In the genomic region with DNA sequence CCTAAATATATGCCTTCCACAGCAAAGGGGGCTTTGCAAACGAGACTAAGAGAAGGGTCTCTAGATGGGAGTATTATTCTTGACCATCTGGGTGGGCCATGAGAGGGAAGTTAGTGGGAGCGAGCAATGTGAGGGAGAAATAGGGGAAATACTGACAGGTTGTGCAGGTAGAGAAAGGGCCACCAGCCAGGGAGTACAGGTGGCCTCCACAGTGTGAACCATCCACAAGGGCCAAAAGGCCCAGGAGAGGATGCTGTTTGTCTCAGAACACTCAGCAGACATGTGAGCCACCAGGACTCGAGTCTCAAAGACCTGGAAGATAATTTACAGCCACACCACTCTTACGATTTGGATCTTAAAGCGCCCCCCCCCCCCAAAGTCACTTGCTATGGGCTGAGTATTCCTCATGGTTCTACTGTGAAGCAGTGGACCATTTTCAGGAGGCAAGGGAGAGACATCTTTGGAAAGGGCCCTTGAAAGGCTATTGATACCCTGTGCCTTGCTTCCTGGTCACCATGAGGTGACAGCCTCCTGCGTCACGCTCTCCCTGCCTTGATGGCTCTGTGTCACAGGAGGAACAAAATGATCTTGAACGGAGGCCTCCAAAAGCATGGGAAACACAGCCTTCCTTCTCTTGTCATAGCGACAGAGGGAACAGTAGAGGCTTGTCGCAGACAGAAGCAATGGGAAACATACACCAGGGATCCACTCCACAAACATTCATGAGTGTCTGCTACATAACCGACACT, we compare ENCODE assay signal across 23 mouse cellular contexts. TPM values are rescaled to one million over a fixed set of nuclear protein-coding genes. Genes with fewer than 3 reads are reported as not detected.
A peak's percentile ranks its signal among the peaks of the same experiment; 100 is the strongest.
DNase-seq lines count a peak whose midpoint lies in the region; ATAC-seq and TF ChIP-seq lines count a peak whose summit lies in the region.
"Had no signal": no experiment of that assay in that cellular context is flagged by ENCODE, and none has a peak within 500 bp of the region (broad histone marks: within the 10 kb centered on the region; RNA-seq: fewer than 3 reads in every experiment).

No protein-coding gene starts in this region.

- TF ChIP-seq CTCF in hindbrain, postnatal 0 days (IDR thresholded peaks at IDR 0.05; ENCODE audit: low read depth): no peak
- TF ChIP-seq CTCF in cerebellum, adult 2 months (IDR thresholded peaks at IDR 0.05; ENCODE audit: borderline replicate concordance, insufficient read depth, low read depth, low read length): no peak; the same call in 1 of the 2 replicates

- 0 out of 2 replicates have a peak overlapping the region, but pooled peaks have one; percentile 80 for H3K27ac ChIP-seq in hindbrain, postnatal 0 days
- no peak overlapping the region for H3K27ac ChIP-seq in hindbrain, embryonic 14.5 days
- H3K27ac ChIP-seq in cerebellum, adult 2 months (ENCODE audit: insufficient read depth, low read length): peak overlapping the region; percentile 99
- H3K27ac ChIP-seq in midbrain, embryonic 15.5 days: no peak overlapping the region
- H3K27ac ChIP-seq: heart, embryonic 13.5 days; hindbrain, embryonic 13.5 days had no signal

- H3K4me3 ChIP-seq in hindbrain, postnatal 0 days (ENCODE audit: low read length): no peak overlapping the region
- no peak overlapping the region for H3K4me3 ChIP-seq in hindbrain, embryonic 14.5 days (replicated peaks; ENCODE audit: low read length)
- no peak overlapping the region for H3K4me3 ChIP-seq in cerebellum, adult 2 months (replicated peaks; ENCODE audit: insufficient read depth, low read depth, low read length)
- no peak overlapping the region for H3K4me3 ChIP-seq in midbrain, embryonic 15.5 days
- H3K4me3 ChIP-seq: embryonic facial prominence, embryonic 13.5 days; heart, embryonic 13.5 days; hindbrain, embryonic 13.5 days had no signal

- no peaks in the 10 kb centered on the region for H3K27me3 ChIP-seq in hindbrain, postnatal 0 days (ENCODE audit: insufficient read depth, low read length)
- H3K27me3 ChIP-seq in hindbrain, embryonic 14.5 days (ENCODE audit: control insufficient read depth, insufficient read depth, low read length): no peaks in the 10 kb centered on the region
- H3K27me3 ChIP-seq in cerebellum, adult 2 months (ENCODE audit: control insufficient read depth, insufficient read depth, low read length): no peaks in the 10 kb centered on the region
- no peaks in the 10 kb centered on the region for H3K27me3 ChIP-seq in midbrain, embryonic 15.5 days (replicated peaks)
- H3K27me3 ChIP-seq: CH12.LX; embryonic facial prominence, embryonic 13.5 days; heart, embryonic 13.5 days; hindbrain, embryonic 13.5 days; Patski had no signal

- ATAC-seq in hindbrain, postnatal 0 days: no peak
- ATAC-seq in hindbrain, embryonic 14.5 days (ENCODE audit: low FRiP score): no peak
- no peak for ATAC-seq in megakaryocyte, adult 5-6 weeks (ENCODE audit: poor library complexity, severe bottlenecking)
- ATAC-seq in midbrain, embryonic 15.5 days (replicated peaks): no peak
- ATAC-seq: activated CD4-positive, CD25-positive, alpha-beta regulatory T cell, adult 4 months; forebrain, embryonic 14.5 days; intestine, embryonic 16.5 days; Patski had no signal

- peaks cover 19% of the 10 kb centered on the region for H3K36me3 ChIP-seq in hindbrain, postnatal 0 days (ENCODE audit: insufficient read depth, low read length)
- peaks cover 47% of the 10 kb centered on the region for H3K36me3 ChIP-seq in hindbrain, embryonic 14.5 days (replicated peaks; ENCODE audit: control insufficient read depth, insufficient read depth)
- peaks cover 9% of the 10 kb centered on the region; the same call in 1 of the 2 replicates for H3K36me3 ChIP-seq in midbrain, embryonic 15.5 days (replicated peaks)

- WGBS in hindbrain, postnatal 0 days: 83% methylated on average over 11 of the region's 11 CpGs
- WGBS in hindbrain, embryonic 14.5 days: 88% methylated on average over 11 of the region's 11 CpGs
- whole genome bisulfite sequencing in cerebellum, adult 2 months: 11% methylated on average over 11 of the region's 11 CpGs
- WGBS in midbrain, embryonic 15.5 days: 89% methylated on average over 11 of the region's 11 CpGs

- H3K9me3 ChIP-seq in hindbrain, postnatal 0 days (ENCODE audit: low read length): no peaks in the 10 kb centered on the region
- no peaks in the 10 kb centered on the region for H3K9me3 ChIP-seq in hindbrain, embryonic 14.5 days (ENCODE audit: control insufficient read depth, low read length)
- H3K9me3 ChIP-seq in midbrain, embryonic 15.5 days: no peaks in the 10 kb centered on the region
- H3K9me3 ChIP-seq: embryonic facial prominence, embryonic 13.5 days; heart, embryonic 13.5 days; hindbrain, embryonic 13.5 days had no signal

- peaks cover 28% of the 10 kb centered on the region for H3K4me1 ChIP-seq in hindbrain, postnatal 0 days (ENCODE audit: insufficient read depth, low read length)
- peaks cover 38% of the 10 kb centered on the region for H3K4me1 ChIP-seq in hindbrain, embryonic 14.5 days (replicated peaks; ENCODE audit: control insufficient read depth, insufficient read depth, low read length)
- peaks cover 82% of the 10 kb centered on the region for H3K4me1 ChIP-seq in cerebellum, adult 2 months (ENCODE audit: control insufficient read depth, insufficient read depth, low read length)
- H3K4me1 ChIP-seq in midbrain, embryonic 15.5 days: peaks cover 52% of the 10 kb centered on the region

- no peak overlapping the region for H3K4me2 ChIP-seq in hindbrain, postnatal 0 days (ENCODE audit: low read depth, low read length)
- H3K4me2 ChIP-seq in hindbrain, embryonic 14.5 days (replicated peaks): no peak overlapping the region
- no peak overlapping the region for H3K4me2 ChIP-seq in midbrain, embryonic 15.5 days
- H3K4me2 ChIP-seq: embryonic facial prominence, embryonic 13.5 days; heart, embryonic 13.5 days; hindbrain, embryonic 13.5 days had no signal

- intact Hi-C loops in heart, postnatal 36 days (cut with DNase I): no loop called here

- DNase-seq in hindbrain, postnatal 0 days (ENCODE audit: low spot score): no peak
- no peak for DNase-seq in hindbrain, embryonic 14.5 days (ENCODE audit: low spot score)
- DNase-seq in cerebellum, adult 11 months: peak; percentile 75
- peak; percentile 83 to 89 for DNase-seq in cerebellum, adult 2 months
- peak; percentile 69 to 80 for DNase-seq in cerebellum, postnatal 14 days
- no peak for DNase-seq in heart, postnatal 36 days
- DNase-seq: adrenal gland, postnatal 14 days; gastrocnemius, postnatal 36 days; kidney, adult 9 months had no signal

- H3K9ac ChIP-seq in hindbrain, postnatal 0 days (replicated peaks; ENCODE audit: low read length): no peak overlapping the region
- no peak overlapping the region for H3K9ac ChIP-seq in hindbrain, embryonic 14.5 days
- no peak overlapping the region for H3K9ac ChIP-seq in midbrain, embryonic 15.5 days
- H3K9ac ChIP-seq: embryonic facial prominence, embryonic 13.5 days; hindbrain, embryonic 13.5 days had no signal

- TF ChIP-seq POLR2A in cerebellum, adult 2 months (IDR thresholded peaks at IDR 0.05; ENCODE audit: borderline replicate concordance, insufficient read depth, low read length): no peak

RNA-seq across cellular contexts. Expression of gene Soga1, which starts 18.3 kb away (rescaled TPM):
- 120 and 151 TPM in 2 replicates for total RNA-seq in hindbrain, postnatal 0 days (2014; rRNA removed)
- polyA plus RNA-seq in hindbrain, postnatal 0 days (2015; fragmentation: Nextera tagmentation; extraction: Ambion mirVana): 3.5 and 3.6 TPM in 2 replicates
- polyA plus RNA-seq in hindbrain, embryonic 14.5 days (2014; fragmentation: Nextera tagmentation; extraction: Ambion mirVana): 9.5 and 9.7 TPM in 2 replicates
- polyA plus RNA-seq in cerebellum, adult 2 months (2012; rRNA removed): 38.3 and 50.1 TPM in 2 replicates
- 1.1 and 1.3 TPM in 2 replicates for total RNA-seq in megakaryocyte, adult 5-6 weeks (2015)
- 1.6 and 1.7 TPM in 2 replicates for total RNA-seq in megakaryocyte, adult 5-6 weeks (2017)
- 10 to 100 TPM; 11.5 to 13.4 TPM for total RNA-seq in heart, postnatal 36 days (2021)
- 6.8 and 7.1 TPM in 2 replicates for polyA plus RNA-seq in midbrain, embryonic 15.5 days (2015; fragmentation: Nextera tagmentation; extraction: Ambion mirVana)

RNA-seq across cellular contexts. Expression of gene Tldc2, which starts 26.1 kb away (rescaled TPM):
- not detected in 2 replicates for total RNA-seq in hindbrain, postnatal 0 days (2014; rRNA removed)
- polyA plus RNA-seq in hindbrain, postnatal 0 days (2015; fragmentation: Nextera tagmentation; extraction: Ambion mirVana): 0.43 TPM in 1 of 2 replicates, not detected in the other
- not detected in 2 replicates for polyA plus RNA-seq in hindbrain, embryonic 14.5 days (2014; fragmentation: Nextera tagmentation; extraction: Ambion mirVana)
- polyA plus RNA-seq in cerebellum, adult 2 months (2012; rRNA removed): 6.0 and 7.1 TPM in 2 replicates
- not detected in 2 replicates for total RNA-seq in megakaryocyte, adult 5-6 weeks (2015)
- total RNA-seq in megakaryocyte, adult 5-6 weeks (2017): not detected in 2 replicates
- total RNA-seq in heart, postnatal 36 days (2021): not detected
- not detected in 2 replicates for polyA plus RNA-seq in midbrain, embryonic 15.5 days (2015; fragmentation: Nextera tagmentation; extraction: Ambion mirVana)
- total RNA-seq: adrenal gland, adult 18-20 months; adrenal gland, postnatal 14 days; CH12.LX; gastrocnemius, adult 8-10 months; gastrocnemius, postnatal 36 days; hematopoietic stem cell, adult 5-6 weeks had no signal
- polyA plus RNA-seq: activated CD4-positive, CD25-positive, alpha-beta regulatory T cell, adult 4 months; embryonic facial prominence, embryonic 13.5 days; forebrain, embryonic 14.5 days; heart, embryonic 13.5 days; heart, postnatal 0 days; hindbrain, embryonic 13.5 days; intestine, embryonic 16.5 days had no signal

RNA-seq across cellular contexts. Expression of gene Dsn1, which starts 53.8 kb away (rescaled TPM):
- total RNA-seq in hindbrain, postnatal 0 days (2014; rRNA removed): 6.3 and 9.5 TPM in 2 replicates
- 11.9 and 12.7 TPM in 2 replicates for polyA plus RNA-seq in hindbrain, postnatal 0 days (2015; fragmentation: Nextera tagmentation; extraction: Ambion mirVana)
- 11.3 and 11.9 TPM in 2 replicates for polyA plus RNA-seq in hindbrain, embryonic 14.5 days (2014; fragmentation: Nextera tagmentation; extraction: Ambion mirVana)
- polyA plus RNA-seq in cerebellum, adult 2 months (2012; rRNA removed): 4.6 and 4.8 TPM in 2 replicates
- total RNA-seq in megakaryocyte, adult 5-6 weeks (2015): 13.3 and 14.6 TPM in 2 replicates
- 36.4 and 47.0 TPM in 2 replicates for total RNA-seq in megakaryocyte, adult 5-6 weeks (2017)
- total RNA-seq in heart, postnatal 36 days (2021): 1 to 10 TPM; 1.6 to 2.2 TPM
- polyA plus RNA-seq in midbrain, embryonic 15.5 days (2015; fragmentation: Nextera tagmentation; extraction: Ambion mirVana): 8.9 and 9.6 TPM in 2 replicates

Comparison
In these comparisons a context has a peak if more than half of its experiments do, and no peak if none do; other contexts are left out.
1. H3K27ac ChIP-seq: peak in hindbrain, postnatal 0 days (single experiment) and cerebellum, adult 2 months (single experiment); none in hindbrain, embryonic 14.5 days (single experiment) and midbrain, embryonic 15.5 days (single experiment).
2. DNase-seq: peak in cerebellum, adult 11 months (single experiment), cerebellum, adult 2 months (2 of 2) and cerebellum, postnatal 14 days (2 of 2); none in hindbrain, postnatal 0 days (single experiment), hindbrain, embryonic 14.5 days (single experiment) and heart, postnatal 36 days (0 of 2).